Mouse (Mus musculus): ENCODE data around the gene Kdm8. TPM values are rescaled to one million over a fixed set of nuclear protein-coding genes. Genes with fewer than 3 reads are reported as not detected.

The Kdm8 gene
- total and polyA plus RNA-seq, 2 experiments from 2014 or later: 3.1 to 6.9 TPM

DNA sequence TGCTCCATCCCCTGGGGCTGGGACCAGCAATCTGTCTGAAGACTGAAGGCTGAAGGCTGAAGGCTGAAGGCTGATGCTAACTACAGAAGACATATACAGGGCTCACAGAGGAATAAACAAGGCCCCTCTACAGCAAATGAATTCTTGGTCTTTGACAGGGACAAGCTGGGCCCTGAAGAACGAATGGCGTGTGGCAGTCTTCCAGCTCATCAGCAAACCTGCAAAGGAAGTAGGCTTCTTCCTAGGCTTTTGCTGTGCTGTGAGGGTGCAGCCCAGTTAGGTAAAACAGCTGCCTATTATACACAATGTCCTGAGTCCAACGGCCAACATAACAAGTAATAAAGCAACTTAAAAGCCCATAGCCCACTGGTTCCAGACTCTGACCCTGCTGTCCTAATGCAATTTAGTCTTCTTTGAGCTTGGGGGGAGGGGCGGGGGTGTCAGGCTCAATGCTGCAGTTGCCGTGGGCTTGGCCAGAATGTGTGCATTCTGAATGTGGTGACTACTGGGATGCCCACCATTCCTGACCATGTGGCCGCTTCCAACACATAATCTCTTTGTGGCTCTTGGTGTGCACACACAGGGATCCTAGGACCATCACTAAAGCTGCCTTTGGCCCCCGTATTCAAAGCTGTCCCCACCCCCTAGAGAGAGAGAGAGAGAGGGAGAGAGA, 14.2 kb upstream of the Kdm8 start:
- Histone ChIP-seq H3K4me1 (ENCODE audit: insufficient read depth) (no peaks in the 10 kb centered on the region), H3K4me2 (ENCODE audit: low read depth) (no peak overlapping the region), H3K27me3 (ENCODE audit: insufficient read depth, low read length) (no peaks in the 10 kb centered on the region), H3K4me3 (ENCODE audit: low read depth, low read length) (no peak overlapping the region), H3K27ac (ENCODE audit: low read depth, low read length) (no peak overlapping the region), H3K9me3 (ENCODE audit: low read length) (no peaks in the 10 kb centered on the region), H3K36me3 (ENCODE audit: insufficient read depth) (no peaks in the 10 kb centered on the region), H3K9ac (no peak overlapping the region)
- 67% methylated on average over 7 of the region's 7 CpGs for WGBS
- TF ChIP-seq CTCF (IDR thresholded peaks at IDR 0.05; ENCODE audit: low read depth): no peak
- DNase-seq (no peak), ATAC-seq (no peak)

DNA sequence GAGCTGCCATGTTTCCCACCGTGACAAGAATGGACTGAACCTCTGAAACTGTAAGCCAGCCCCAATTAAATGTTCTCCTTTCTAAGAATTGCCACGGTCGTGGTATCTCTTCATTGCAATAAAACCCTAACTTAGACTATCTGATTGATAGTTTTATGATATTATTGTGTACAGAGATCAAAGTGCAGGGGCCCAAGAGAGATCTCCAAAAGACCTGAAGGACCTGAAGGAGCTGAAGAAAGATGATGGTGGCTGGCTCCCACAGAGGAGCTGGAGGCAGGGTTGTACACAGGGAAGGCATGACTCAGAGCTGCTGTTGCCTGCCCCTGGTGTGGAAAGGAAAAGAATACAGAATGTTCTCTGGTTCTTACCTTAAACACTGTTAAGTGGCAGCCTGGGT, 10.6 kb upstream of the Kdm8 start:
- Histone ChIP-seq H3K4me2 (ENCODE audit: low read depth) (no peak overlapping the region), H3K27me3 (ENCODE audit: insufficient read depth, low read length) (no peaks in the 10 kb centered on the region), H3K27ac (ENCODE audit: low read depth, low read length) (no peak overlapping the region), H3K4me3 (ENCODE audit: low read depth, low read length) (no peak overlapping the region), H3K9me3 (ENCODE audit: low read length) (no peaks in the 10 kb centered on the region), H3K36me3 (ENCODE audit: insufficient read depth) (no peaks in the 10 kb centered on the region), H3K4me1 (ENCODE audit: insufficient read depth) (no peaks in the 10 kb centered on the region), H3K9ac (no peak overlapping the region)
- no peak for ATAC-seq
- DNase-seq: no peak
- 90% methylated on average over 3 of the region's 3 CpGs for WGBS
- TF ChIP-seq CTCF (IDR thresholded peaks at IDR 0.05; ENCODE audit: low read depth): no peak

DNA sequence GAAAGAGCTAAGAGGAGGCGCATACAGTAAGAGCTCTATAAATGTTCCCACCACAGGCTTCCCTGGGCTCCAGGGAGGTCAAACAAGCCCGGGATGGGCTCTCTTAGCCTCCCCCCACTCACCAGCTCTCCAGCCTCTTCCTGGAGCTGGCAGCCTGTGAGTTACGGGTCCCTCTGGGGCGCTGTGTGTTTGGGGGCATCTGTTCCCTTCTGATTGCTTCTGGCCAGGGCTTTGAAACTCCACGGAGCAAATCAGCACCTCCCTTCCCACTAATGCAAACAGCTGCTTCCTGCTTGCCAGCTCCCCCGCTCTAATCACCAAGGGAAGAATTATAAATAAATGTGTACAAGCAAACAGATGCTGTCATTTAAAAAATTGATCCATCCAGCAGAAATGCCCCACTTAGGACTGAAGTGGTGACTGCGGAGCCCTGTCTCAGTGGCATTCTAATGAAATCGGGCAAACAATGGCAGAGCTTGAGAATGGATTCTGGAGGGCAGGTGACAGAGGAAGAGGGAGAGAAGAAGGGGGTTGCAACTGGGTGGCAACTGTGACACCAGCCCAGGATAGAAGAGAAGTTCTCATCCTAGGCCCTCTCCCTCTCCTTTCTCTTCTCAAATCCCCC, 9.7 kb upstream of the Kdm8 start:
- no peaks in the 10 kb centered on the region for H3K4me1 ChIP-seq (ENCODE audit: insufficient read depth)
- 43% methylated on average over 8 of the region's 8 CpGs for WGBS
- no peak for TF ChIP-seq CTCF (IDR thresholded peaks at IDR 0.05; ENCODE audit: low read depth)
- 0 out of 2 replicates have a peak overlapping the region, but pooled peaks have one; percentile 6 for H3K9ac ChIP-seq
- DNase-seq: peak; percentile 9
- no peaks in the 10 kb centered on the region for H3K27me3 ChIP-seq (ENCODE audit: insufficient read depth, low read length)
- peak overlapping the region; percentile 35 for H3K27ac ChIP-seq (ENCODE audit: low read depth, low read length)
- peak; percentile 85 for ATAC-seq
- no peak overlapping the region for H3K4me2 ChIP-seq (ENCODE audit: low read depth)
- H3K36me3 ChIP-seq (ENCODE audit: insufficient read depth): no peaks in the 10 kb centered on the region
- no peaks in the 10 kb centered on the region for H3K9me3 ChIP-seq (ENCODE audit: low read length)
- no peak overlapping the region for H3K4me3 ChIP-seq (ENCODE audit: low read depth, low read length)

DNA sequence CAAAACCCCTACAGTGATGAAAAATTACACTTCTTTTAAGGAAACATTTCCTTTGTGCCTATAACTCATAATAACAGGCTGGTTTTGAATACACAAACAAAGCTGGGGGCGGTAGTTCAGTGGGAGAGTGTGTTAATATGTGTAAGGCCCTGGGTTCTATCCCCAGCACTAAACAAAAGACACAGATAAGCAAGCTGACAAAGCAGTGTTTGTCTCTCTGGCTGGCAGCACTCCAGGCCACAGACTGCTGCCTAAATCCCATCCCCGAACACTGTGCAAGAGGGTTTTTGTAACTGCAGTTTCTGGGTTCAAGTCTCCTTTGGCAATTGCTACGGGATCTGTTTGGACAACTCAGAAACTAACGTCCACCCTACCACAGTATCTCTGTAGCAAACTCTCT, 2.2 kb upstream of the Kdm8 start:
- H3K27me3 ChIP-seq (ENCODE audit: insufficient read depth, low read length): no peaks in the 10 kb centered on the region
- no peak overlapping the region for H3K4me2 ChIP-seq (ENCODE audit: low read depth)
- no peaks in the 10 kb centered on the region for H3K36me3 ChIP-seq (ENCODE audit: insufficient read depth)
- peaks cover 8% of the 10 kb centered on the region for H3K4me1 ChIP-seq (ENCODE audit: insufficient read depth)
- 61% methylated on average over 4 of the region's 4 CpGs for WGBS
- H3K9me3 ChIP-seq (ENCODE audit: low read length): no peaks in the 10 kb centered on the region
- DNase-seq (no peak), ATAC-seq (no peak)
- TF ChIP-seq CTCF (IDR thresholded peaks at IDR 0.05; ENCODE audit: low read depth): no peak
- no peak overlapping the region for H3K9ac ChIP-seq
- H3K27ac ChIP-seq (ENCODE audit: low read depth, low read length): no peak overlapping the region
- H3K4me3 ChIP-seq (ENCODE audit: low read depth, low read length): no peak overlapping the region

DNA sequence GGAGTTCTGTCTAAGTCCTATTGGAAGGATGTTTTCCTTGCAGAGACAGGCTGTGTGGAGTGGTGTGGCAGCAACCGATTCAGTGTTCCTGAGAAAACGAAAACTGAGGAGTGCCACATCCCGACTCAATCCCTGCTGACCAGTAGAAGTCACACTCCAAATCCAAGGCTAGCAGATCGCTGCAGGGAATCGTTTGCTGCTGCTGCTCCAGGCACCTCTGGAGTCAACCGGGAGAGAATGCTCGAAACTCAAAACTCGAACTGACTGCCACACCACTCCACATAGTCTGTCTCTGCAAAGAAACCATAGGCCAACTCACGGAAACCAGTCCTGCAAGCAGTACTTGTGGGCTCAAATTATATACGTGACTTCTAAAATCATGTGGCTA, 406 bp upstream of the Kdm8 start:
- Histone ChIP-seq H3K27me3 (ENCODE audit: insufficient read depth, low read length) (no peaks in the 10 kb centered on the region), H3K27ac (ENCODE audit: low read depth, low read length) (peak overlapping the region; percentile 98), H3K9me3 (ENCODE audit: low read length) (no peaks in the 10 kb centered on the region), H3K4me2 (ENCODE audit: low read depth) (peak overlapping the region; percentile 75), H3K4me1 (ENCODE audit: insufficient read depth) (peaks cover 8% of the 10 kb centered on the region), H3K36me3 (ENCODE audit: insufficient read depth) (no peaks in the 10 kb centered on the region), H3K4me3 (ENCODE audit: low read depth, low read length) (peak overlapping the region; percentile 60), H3K9ac (peak overlapping the region; percentile 80)
- DNase-seq: no peak
- WGBS: 26% methylated on average over 10 of the region's 10 CpGs
- no peak for TF ChIP-seq CTCF (IDR thresholded peaks at IDR 0.05; ENCODE audit: low read depth)
- 0 out of 2 replicates have a peak, but pooled peaks have one; percentile 0 for ATAC-seq

DNA sequence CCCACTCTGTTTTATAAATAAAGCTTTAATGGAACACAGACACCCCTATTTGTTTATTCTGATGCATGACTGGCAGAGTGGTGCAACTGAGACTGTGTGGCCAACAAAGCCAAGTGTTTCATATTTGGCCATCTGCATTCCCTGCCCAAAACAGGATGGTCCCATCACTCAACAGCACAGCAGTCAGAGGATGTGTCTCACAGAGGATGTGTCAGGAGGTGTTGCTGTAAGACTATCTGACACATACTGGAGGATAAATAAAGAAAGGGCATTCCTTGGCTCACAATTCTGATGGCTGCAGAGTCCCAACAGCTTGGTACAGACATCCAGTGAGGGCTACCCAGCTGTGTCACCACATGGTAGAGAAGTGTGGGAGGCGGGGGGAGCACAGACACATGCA, 6.2 kb downstream of the Kdm8 start:
- no peak overlapping the region for H3K4me2 ChIP-seq (ENCODE audit: low read depth)
- H3K36me3 ChIP-seq (ENCODE audit: insufficient read depth): no peaks in the 10 kb centered on the region
- no peaks in the 10 kb centered on the region for H3K9me3 ChIP-seq (ENCODE audit: low read length)
- no peak overlapping the region for H3K27ac ChIP-seq (ENCODE audit: low read depth, low read length)
- no peak overlapping the region for H3K4me3 ChIP-seq (ENCODE audit: low read depth, low read length)
- no peak overlapping the region for H3K9ac ChIP-seq
- H3K27me3 ChIP-seq (ENCODE audit: insufficient read depth, low read length): no peaks in the 10 kb centered on the region
- no peak for TF ChIP-seq CTCF (IDR thresholded peaks at IDR 0.05; ENCODE audit: low read depth)
- no peaks in the 10 kb centered on the region; the same call in 1 of the 2 replicates for H3K4me1 ChIP-seq (ENCODE audit: insufficient read depth)
- 72% methylated on average over 1 of the region's 1 CpGs for WGBS
- no peak for ATAC-seq
- no peak for DNase-seq

GRCm38 (mm10) chr7:125451078-125451477, 6.6 kb downstream of the Kdm8 start:
- 98% methylated on average over 2 of the region's 2 CpGs for WGBS
- TF ChIP-seq CTCF (IDR thresholded peaks at IDR 0.05; ENCODE audit: low read depth): no peak
- Histone ChIP-seq H3K4me1 (ENCODE audit: insufficient read depth) (no peaks in the 10 kb centered on the region), H3K36me3 (ENCODE audit: insufficient read depth) (no peaks in the 10 kb centered on the region), H3K27ac (ENCODE audit: low read depth, low read length) (no peak overlapping the region), H3K4me2 (ENCODE audit: low read depth) (no peak overlapping the region), H3K27me3 (ENCODE audit: insufficient read depth, low read length) (no peaks in the 10 kb centered on the region), H3K9me3 (ENCODE audit: low read length) (no peaks in the 10 kb centered on the region), H3K9ac (no peak overlapping the region), H3K4me3 (ENCODE audit: low read depth, low read length) (no peak overlapping the region)
- ATAC-seq (no peak), DNase-seq (no peak)
